In genomic region chr13:54750699-54751098, GRCm38 (mm10) we compare ENCODE assay signal across 10 mouse cellular contexts. TPM values are rescaled to one million over a fixed set of nuclear protein-coding genes. Genes with fewer than 3 reads are reported as not detected.
DNase-seq lines count a peak whose midpoint lies in the region; ATAC-seq lines count a peak whose summit lies in the region.
"Had no signal": no experiment of that assay in that cellular context is flagged by ENCODE, and none has a peak within 500 bp of the region (broad histone marks: within the 10 kb centered on the region; RNA-seq: fewer than 3 reads in every experiment).

No protein-coding gene starts in this region.

- no peaks in the 10 kb centered on the region for H3K9me3 ChIP-seq in neural tube, embryonic 15.5 days (replicated peaks)
- H3K9me3 ChIP-seq: liver, embryonic 15.5 days had no signal

- peaks cover 74% of the 10 kb centered on the region for H3K4me1 ChIP-seq in neural tube, embryonic 15.5 days

- 0 out of 2 replicates have a peak overlapping the region, but pooled peaks have one; percentile 62 for H3K4me3 ChIP-seq in neural tube, embryonic 15.5 days (replicated peaks)
- H3K4me3 ChIP-seq: liver, embryonic 15.5 days had no signal

- H3K9ac ChIP-seq in neural tube, embryonic 15.5 days (replicated peaks), result no peak overlapping the region
- H3K9ac ChIP-seq: liver, embryonic 15.5 days had no signal

- H3K27ac ChIP-seq in neural tube, embryonic 15.5 days (replicated peaks), result no peak overlapping the region
- H3K27ac ChIP-seq: liver, embryonic 15.5 days had no signal

- 6% methylated on average over 8 of the region's 8 CpGs for WGBS in neural tube, embryonic 15.5 days

- peak overlapping the region; percentile 73; the same call in 1 of the 2 replicates for H3K4me2 ChIP-seq in neural tube, embryonic 15.5 days

- peaks cover 4% of the 10 kb centered on the region; the same call in 1 of the 2 replicates for H3K27me3 ChIP-seq in neural tube, embryonic 15.5 days (replicated peaks)

- intact Hi-C loops in heart, postnatal 14 days (cut with DNase I), result no loop called here

- no peak for ATAC-seq in neural tube, embryonic 15.5 days (ENCODE audit: low FRiP score)
- ATAC-seq in erythroblast, adult 5-6 weeks (replicated peaks; ENCODE audit: low FRiP score, poor library complexity, severe bottlenecking), result no peak

- peak; percentile 43 to 61 for DNase-seq in heart, postnatal 14 days
- DNase-seq in heart, adult 8-10 months (ENCODE audit: low spot score), result no peak
- peak; percentile 45 for DNase-seq in ovary, postnatal 14 days (ENCODE audit: low spot score)
- no peak for DNase-seq in ovary, postnatal 10 days (ENCODE audit: low spot score)
- DNase-seq in embryo, embryonic 9.5 days (ENCODE audit: extremely low spot score), result peak; percentile 48
- no peak for DNase-seq in spleen, postnatal 14 days (ENCODE audit: low spot score in 2 of 2)

- no peaks in the 10 kb centered on the region for H3K36me3 ChIP-seq in neural tube, embryonic 15.5 days
- H3K36me3 ChIP-seq: liver, embryonic 15.5 days had no signal

RNA-seq across cellular contexts. Expression of gene Gprin1, which starts 1.0 kb away (rescaled TPM):
- not detected for total RNA-seq in heart, postnatal 14 days (2021)
- total RNA-seq in heart, adult 8-10 months (2022), result under 1 TPM in 1 of 4 experiments, not detected in 3; 0.16 TPM
- 10.3 and 21.6 TPM in 2 replicates for polyA plus RNA-seq in neural tube, embryonic 15.5 days (2015; fragmentation: Nextera tagmentation; extraction: Ambion mirVana)
- total RNA-seq in erythroblast, adult 5-6 weeks (2015; ENCODE audit: low replicate concordance), result not detected in 2 replicates
- total RNA-seq in erythroblast, adult 5-6 weeks (2017; ENCODE audit: low replicate concordance), result not detected in 2 replicates

RNA-seq across cellular contexts. Expression of gene Sncb, which starts 15.7 kb away (rescaled TPM):
- total RNA-seq in heart, postnatal 14 days (2021), result not detected
- under 1 TPM in 1 of 4 experiments, not detected in 3; 0.46 TPM for total RNA-seq in heart, adult 8-10 months (2022)
- polyA plus RNA-seq in neural tube, embryonic 15.5 days (2015; fragmentation: Nextera tagmentation; extraction: Ambion mirVana), result 110 and 122 TPM in 2 replicates
- total RNA-seq in erythroblast, adult 5-6 weeks (2015; ENCODE audit: low replicate concordance), result not detected in 2 replicates
- not detected in 2 replicates for total RNA-seq in erythroblast, adult 5-6 weeks (2017; ENCODE audit: low replicate concordance)
- polyA plus RNA-seq: liver, embryonic 15.5 days had no signal

RNA-seq across cellular contexts. Expression of gene Eif4e1b, which starts 33.1 kb away (rescaled TPM):
- not detected for total RNA-seq in heart, postnatal 14 days (2021)
- total RNA-seq in heart, adult 8-10 months (2022), result not detected
- not detected in 2 replicates for polyA plus RNA-seq in neural tube, embryonic 15.5 days (2015; fragmentation: Nextera tagmentation; extraction: Ambion mirVana)
- not detected in 2 replicates for total RNA-seq in erythroblast, adult 5-6 weeks (2015; ENCODE audit: low replicate concordance)
- total RNA-seq in erythroblast, adult 5-6 weeks (2017; ENCODE audit: low replicate concordance), result not detected in 2 replicates
- polyA plus RNA-seq: embryonic facial prominence, embryonic 14.5 days; liver, embryonic 15.5 days had no signal

RNA-seq across cellular contexts. Expression of gene Tspan17, which starts 38.5 kb away (rescaled TPM):
- total RNA-seq in heart, postnatal 14 days (2021), result 10 to 100 TPM in 1 of 2 experiments, 1 to 10 TPM in 1; 9.0 to 12.1 TPM
- 10 to 100 TPM; 14.0 to 24.3 (median 18.1) TPM for total RNA-seq in heart, adult 8-10 months (2022)
- polyA plus RNA-seq in neural tube, embryonic 15.5 days (2015; fragmentation: Nextera tagmentation; extraction: Ambion mirVana), result 112 and 137 TPM in 2 replicates
- 2.5 TPM in 1 of 2 replicates, not detected in the other for total RNA-seq in erythroblast, adult 5-6 weeks (2015; ENCODE audit: low replicate concordance)
- 1.0 TPM in 1 of 2 replicates, not detected in the other for total RNA-seq in erythroblast, adult 5-6 weeks (2017; ENCODE audit: low replicate concordance)

RNA-seq across cellular contexts. Expression of gene Cdhr2, which starts 49.4 kb away (rescaled TPM):
- not detected for total RNA-seq in heart, postnatal 14 days (2021)
- total RNA-seq in heart, adult 8-10 months (2022), result not detected
- polyA plus RNA-seq in neural tube, embryonic 15.5 days (2015; fragmentation: Nextera tagmentation; extraction: Ambion mirVana), result 0.22 and 1.4 TPM in 2 replicates
- total RNA-seq in erythroblast, adult 5-6 weeks (2015; ENCODE audit: low replicate concordance), result not detected in 2 replicates
- not detected in 2 replicates for total RNA-seq in erythroblast, adult 5-6 weeks (2017; ENCODE audit: low replicate concordance)

Comparison
In these comparisons a context has a peak if more than half of its experiments do, and no peak if none do; other contexts are left out.
1. DNase-seq: peak in heart, postnatal 14 days (2 of 2), ovary, postnatal 14 days (single experiment) and embryo, embryonic 9.5 days (single experiment); none in heart, adult 8-10 months (single experiment), ovary, postnatal 10 days (single experiment) and spleen, postnatal 14 days (0 of 2).